In the genomic region with DNA sequence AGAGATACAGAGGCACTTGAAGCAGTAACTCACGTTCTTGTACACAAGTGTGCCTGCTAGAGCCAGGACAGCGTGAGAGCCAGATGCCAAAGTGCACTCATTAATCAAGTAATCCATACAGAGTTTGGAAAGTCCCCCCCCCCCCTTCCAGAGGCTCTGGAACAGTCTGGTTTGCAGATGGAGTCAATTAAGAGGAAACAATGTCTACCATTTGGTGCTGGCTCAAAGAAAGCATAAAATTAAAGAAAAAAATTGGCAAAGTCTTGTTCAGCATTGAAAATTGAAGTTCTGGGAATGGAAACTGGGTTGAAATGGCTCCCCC, we compare ENCODE assay signal across 14 mouse cellular contexts.
DNase-seq lines count a peak whose midpoint lies in the region; ATAC-seq and TF ChIP-seq lines count a peak whose summit lies in the region.
"Had no signal": no experiment of that assay in that cellular context is flagged by ENCODE, and none has a peak within 500 bp of the region (broad histone marks: within the 10 kb centered on the region; RNA-seq: fewer than 3 reads in every experiment).

No protein-coding gene starts in this region.

- no peaks in the 10 kb centered on the region for H3K9me3 ChIP-seq in hindbrain, postnatal 0 days (ENCODE audit: low read length)
- H3K9me3 ChIP-seq in hindbrain, embryonic 12.5 days (replicated peaks) = no peaks in the 10 kb centered on the region
- H3K9me3 ChIP-seq in embryonic facial prominence, embryonic 10.5 days = no peaks in the 10 kb centered on the region
- H3K9me3 ChIP-seq in limb, embryonic 13.5 days = no peaks in the 10 kb centered on the region
- 0 out of 2 replicates have a peak, but pooled peaks cover 8% of the 10 kb centered on the region for H3K9me3 ChIP-seq in heart, embryonic 12.5 days (replicated peaks)
- H3K9me3 ChIP-seq: liver, embryonic 15.5 days had no signal

- no peaks in the 10 kb centered on the region for H3K27me3 ChIP-seq in hindbrain, postnatal 0 days (ENCODE audit: insufficient read depth, low read length)
- H3K27me3 ChIP-seq in hindbrain, embryonic 12.5 days = no peaks in the 10 kb centered on the region
- H3K27me3 ChIP-seq in embryonic facial prominence, embryonic 10.5 days (replicated peaks; ENCODE audit: low read depth, poor library complexity, severe bottlenecking) = no peaks in the 10 kb centered on the region
- no peaks in the 10 kb centered on the region for H3K27me3 ChIP-seq in limb, embryonic 13.5 days
- H3K27me3 ChIP-seq in heart, embryonic 12.5 days (replicated peaks) = no peaks in the 10 kb centered on the region
- H3K27me3 ChIP-seq: liver, embryonic 15.5 days had no signal

- TF ChIP-seq CTCF in hindbrain, postnatal 0 days (IDR thresholded peaks at IDR 0.05; ENCODE audit: low read depth) = no peak

- H3K4me3 ChIP-seq in hindbrain, postnatal 0 days (ENCODE audit: low read length) = no peak overlapping the region
- no peak overlapping the region for H3K4me3 ChIP-seq in hindbrain, embryonic 12.5 days
- no peak overlapping the region for H3K4me3 ChIP-seq in embryonic facial prominence, embryonic 10.5 days
- no peak overlapping the region for H3K4me3 ChIP-seq in limb, embryonic 13.5 days
- H3K4me3 ChIP-seq in heart, embryonic 12.5 days = no peak overlapping the region
- H3K4me3 ChIP-seq: liver, embryonic 15.5 days had no signal

- no peaks in the 10 kb centered on the region for H3K36me3 ChIP-seq in hindbrain, postnatal 0 days (ENCODE audit: insufficient read depth, low read length)
- no peaks in the 10 kb centered on the region for H3K36me3 ChIP-seq in hindbrain, embryonic 12.5 days
- no peaks in the 10 kb centered on the region for H3K36me3 ChIP-seq in embryonic facial prominence, embryonic 10.5 days (replicated peaks)
- peaks cover 7% of the 10 kb centered on the region for H3K36me3 ChIP-seq in limb, embryonic 13.5 days
- no peaks in the 10 kb centered on the region for H3K36me3 ChIP-seq in heart, embryonic 12.5 days
- H3K36me3 ChIP-seq: liver, embryonic 15.5 days had no signal

- ATAC-seq in hindbrain, postnatal 0 days = peak; percentile 21; the same call in 1 of the 2 replicates
- ATAC-seq in hindbrain, embryonic 12.5 days (ENCODE audit: low FRiP score) = no peak
- peak; percentile 66; the same call in 1 of the 2 replicates for ATAC-seq in limb, embryonic 13.5 days (ENCODE audit: low FRiP score, low read depth)
- ATAC-seq in heart, embryonic 12.5 days (ENCODE audit: insufficient number of reproducible peaks, low FRiP score) = no peak
- ATAC-seq: inflammation-experienced regulatory T-cells, adult 6 months had no signal

- H3K27ac ChIP-seq in hindbrain, postnatal 0 days = no peak overlapping the region
- H3K27ac ChIP-seq in hindbrain, embryonic 12.5 days = no peak overlapping the region
- no peak overlapping the region; the same call in 1 of the 2 replicates for H3K27ac ChIP-seq in embryonic facial prominence, embryonic 10.5 days (replicated peaks)
- H3K27ac ChIP-seq in limb, embryonic 13.5 days = no peak overlapping the region
- no peak overlapping the region for H3K27ac ChIP-seq in heart, embryonic 12.5 days (ENCODE audit: poor library complexity, severe bottlenecking)
- H3K27ac ChIP-seq: liver, embryonic 15.5 days had no signal

- DNase-seq in hindbrain, postnatal 0 days (ENCODE audit: low spot score) = no peak
- DNase-seq in adipocyte (ENCODE audit: low spot score) = peak; percentile 37
- DNase-seq in embryonic facial prominence, embryonic 10.5 days (ENCODE audit: low spot score) = peak; percentile 37
- no peak for DNase-seq in kidney, adult 9 months
- DNase-seq in thymus, postnatal 25 days = no peak
- DNase-seq: heart, postnatal 14 days; kidney, postnatal 14 days; lung, postnatal 4 days; thymus, postnatal 14 days had no signal

- H3K9ac ChIP-seq in hindbrain, postnatal 0 days (replicated peaks; ENCODE audit: low read length) = no peak overlapping the region
- no peak overlapping the region for H3K9ac ChIP-seq in hindbrain, embryonic 12.5 days
- H3K9ac ChIP-seq in limb, embryonic 13.5 days = no peak overlapping the region
- no peak overlapping the region for H3K9ac ChIP-seq in heart, embryonic 12.5 days
- H3K9ac ChIP-seq: liver, embryonic 15.5 days had no signal

- WGBS in hindbrain, postnatal 0 days = 49% methylated on average over 2 of the region's 2 CpGs
- WGBS in hindbrain, embryonic 12.5 days = 52% methylated on average over 2 of the region's 2 CpGs
- WGBS in embryonic facial prominence, embryonic 10.5 days = 52% methylated on average over 2 of the region's 2 CpGs
- 15% methylated on average over 2 of the region's 2 CpGs for WGBS in limb, embryonic 13.5 days
- WGBS in heart, embryonic 12.5 days = 47% methylated on average over 2 of the region's 2 CpGs

- H3K4me2 ChIP-seq in hindbrain, postnatal 0 days (ENCODE audit: low read depth, low read length) = no peak overlapping the region
- no peak overlapping the region for H3K4me2 ChIP-seq in hindbrain, embryonic 12.5 days (replicated peaks)
- H3K4me2 ChIP-seq in limb, embryonic 13.5 days (replicated peaks) = no peak overlapping the region
- H3K4me2 ChIP-seq in heart, embryonic 12.5 days = no peak overlapping the region
- H3K4me2 ChIP-seq: liver, embryonic 15.5 days had no signal

- H3K4me1 ChIP-seq in hindbrain, postnatal 0 days (ENCODE audit: insufficient read depth, low read length) = no peaks in the 10 kb centered on the region
- H3K4me1 ChIP-seq in hindbrain, embryonic 12.5 days = no peaks in the 10 kb centered on the region
- H3K4me1 ChIP-seq in embryonic facial prominence, embryonic 10.5 days = peaks cover 16% of the 10 kb centered on the region
- 0 out of 2 replicates have a peak, but pooled peaks cover 2% of the 10 kb centered on the region for H3K4me1 ChIP-seq in limb, embryonic 13.5 days
- no peaks in the 10 kb centered on the region for H3K4me1 ChIP-seq in heart, embryonic 12.5 days (replicated peaks)
- H3K4me1 ChIP-seq: liver, embryonic 15.5 days had no signal

Comparison
In these comparisons a context has a peak if more than half of its experiments do, and no peak if none do; other contexts are left out.
1. ATAC-seq: peak in hindbrain, postnatal 0 days (single experiment) and limb, embryonic 13.5 days (single experiment); none in hindbrain, embryonic 12.5 days (single experiment) and heart, embryonic 12.5 days (single experiment).
2. DNase-seq: peak in adipocyte (single experiment) and embryonic facial prominence, embryonic 10.5 days (single experiment); none in hindbrain, postnatal 0 days (single experiment), kidney, adult 9 months (single experiment) and thymus, postnatal 25 days (single experiment).